Mouse (Mus musculus) forebrain, embryonic 13.5 days (tissue): ENCODE results near the gene Ccdc141. TPM values are rescaled to one million over a fixed set of nuclear protein-coding genes. Genes with fewer than 3 reads are reported as not detected.
A peak's percentile ranks its signal among the peaks of the same experiment; 100 is the strongest.

ENCODE experiments used
- ATAC-seq: fragments of 200-750 bp; cut with Nextera tagmentation; 2 replicates; pipeline ENCODE4 v1.8.0; 2017
- H3K27ac ChIP-seq: fragments of 300-500 bp; sonication (generic); 2 replicates; pipeline ENCODE4 v1.5.1; 2015; ENCODE audit warnings: inconsistent platforms, mild to moderate bottlenecking, moderate library complexity
- H3K27me3 ChIP-seq: fragments of 300-500 bp; sonication (generic); 2 replicates; pipeline ENCODE4 v1.6.1; 2015; ENCODE audit warnings: mild to moderate bottlenecking, inconsistent platforms
- H3K36me3 ChIP-seq: fragments of 300-500 bp; sonication (generic); 2 replicates; pipeline ENCODE4 v1.6.1; 2015; ENCODE audit warnings: mild to moderate bottlenecking, inconsistent platforms; ENCODE audit not compliant: poor library complexity, severe bottlenecking
- H3K4me1 ChIP-seq: fragments of 300-500 bp; sonication (generic); 2 replicates; pipeline ENCODE4 v1.6.1; 2015; ENCODE audit warnings: inconsistent platforms
- H3K4me2 ChIP-seq: fragments of 300-500 bp; sonication (generic); 2 replicates; pipeline ENCODE4 v1.6.1; 2015; ENCODE audit warnings: inconsistent platforms, mild to moderate bottlenecking, moderate library complexity
- H3K4me3 ChIP-seq: fragments of 300-500 bp; sonication (generic); 2 replicates; pipeline ENCODE4 v1.5.1; 2015; ENCODE audit warnings: mild to moderate bottlenecking, inconsistent platforms
- H3K9ac ChIP-seq: fragments of 300-500 bp; sonication (generic); 2 replicates; pipeline ENCODE4 v1.6.1; 2015; ENCODE audit warnings: mild to moderate bottlenecking, inconsistent platforms
- H3K9me3 ChIP-seq: fragments of 300-500 bp; sonication (generic); replicated peaks from 2 replicates; pipeline ENCODE4 v1.6.1; 2016; ENCODE audit warnings: inconsistent platforms
- WGBS: fragments of 180-500 bp; shearing (Covaris S2); methylation state at CpG from one replicate; pipeline ENCODE4 v1.1.7; 2015; 5-methylcytosine and 5-hydroxymethylcytosine counted together
- polyA plus RNA-seq: library from polyadenylated mRNA; unstranded; fragments of >200 nt; fragmentation: Nextera tagmentation; extraction: Ambion mirVana; gene quantifications from 2 replicates; pipeline ENCODE4 v1.2.1, GENCODE M21; 2015

Gene Ccdc141
- 3.0 and 3.6 TPM in 2 replicates for polyA plus RNA-seq

DNA sequence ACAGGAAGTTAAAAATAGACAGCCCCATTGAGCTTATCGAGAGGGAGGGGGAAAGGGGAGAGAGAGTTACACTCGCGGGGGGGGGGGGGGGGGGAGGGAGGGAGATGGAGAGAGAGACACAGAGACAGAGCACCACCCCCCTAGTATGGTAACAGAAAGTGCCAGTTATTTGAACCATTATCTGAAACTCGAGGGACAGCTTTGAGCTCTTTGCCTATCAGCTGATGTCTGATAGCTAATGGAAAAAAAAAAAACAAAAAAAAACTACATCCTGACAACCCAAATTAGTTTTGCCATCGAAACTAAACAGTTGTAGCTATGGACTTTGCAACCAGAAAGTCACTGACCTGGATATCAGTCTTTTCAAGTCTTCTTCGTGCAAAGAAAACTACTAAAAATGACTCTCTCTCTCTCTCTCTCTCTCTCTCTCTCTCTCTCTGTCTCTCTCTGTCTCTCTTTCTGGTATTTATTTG is at the start of gene Ccdc141:
Gene Ccdc141, minus strand, starts transcription at position 4 of the 473 bp plus-strand sequence.
- WGBS: 12% methylated on average over 4 of the region's 6 CpGs
- H3K36me3 ChIP-seq: no peaks in the 10 kb centered on the region
- H3K27ac ChIP-seq: no peak within 1 kb of the TSS; the same call in 1 of the 2 replicates
- peak within 1 kb of the TSS; percentile 72 for H3K4me2 ChIP-seq
- no peaks in the 10 kb centered on the region for H3K9me3 ChIP-seq
- peak within 1 kb of the TSS; percentile 58 for H3K9ac ChIP-seq
- H3K4me1 ChIP-seq: peaks cover 41% of the 10 kb centered on the region
- no peak for ATAC-seq
- peak within 1 kb of the TSS; percentile 37 for H3K4me3 ChIP-seq
- H3K27me3 ChIP-seq: no peaks in the 10 kb centered on the region

GRCm38 (mm10) chr2:77212885-77213284 is 42.4 kb upstream of the Ccdc141 start:
- H3K4me1 ChIP-seq: no peaks in the 10 kb centered on the region
- ATAC-seq: no peak
- H3K27ac ChIP-seq: no peak overlapping the region
- no peak overlapping the region for H3K4me3 ChIP-seq
- no peaks in the 10 kb centered on the region for H3K9me3 ChIP-seq
- H3K27me3 ChIP-seq: no peaks in the 10 kb centered on the region
- WGBS: 72% methylated on average over 5 of the region's 5 CpGs
- H3K36me3 ChIP-seq: peaks cover 68% of the 10 kb centered on the region
- H3K9ac ChIP-seq: no peak overlapping the region
- no peak overlapping the region for H3K4me2 ChIP-seq

- Histone ChIP-seq H3K9ac (no peak overlapping the region), H3K27me3 (no peaks in the 10 kb centered on the region), H3K4me1 (no peaks in the 10 kb centered on the region), H3K4me3 (no peak overlapping the region), H3K36me3 (peaks cover 60% of the 10 kb centered on the region), H3K4me2 (no peak overlapping the region), H3K27ac (no peak overlapping the region), H3K9me3 (no peaks in the 10 kb centered on the region)
- ATAC-seq: no peak
- WGBS: 89% methylated on average over 3 of the region's 3 CpGs
Measured at GRCm38 (mm10) chr2:77206951-77207350, 36.5 kb upstream of the Ccdc141 start.

DNA sequence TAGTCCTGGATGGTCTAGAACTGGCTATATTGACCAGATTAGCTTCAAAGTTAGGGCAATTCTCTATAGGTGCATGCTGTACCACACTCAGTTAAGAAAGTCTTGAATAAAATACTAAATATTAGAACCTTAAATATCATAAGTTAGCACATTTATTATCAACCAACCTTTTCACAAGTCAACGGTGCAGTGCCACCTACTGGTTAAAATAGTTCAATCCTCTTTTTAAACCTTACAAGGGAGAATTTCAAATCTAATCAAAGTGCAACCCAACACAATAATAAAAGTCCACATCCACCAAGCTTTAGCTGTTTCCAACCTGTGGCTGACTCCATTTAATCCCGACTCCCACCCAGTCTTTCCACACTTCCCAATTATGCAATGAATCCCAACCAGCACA is 33.5 kb upstream of the Ccdc141 start:
- H3K4me2 ChIP-seq: no peak overlapping the region
- 60% methylated on average over 2 of the region's 2 CpGs for WGBS
- no peak overlapping the region for H3K4me3 ChIP-seq
- no peaks in the 10 kb centered on the region for H3K9me3 ChIP-seq
- no peak for ATAC-seq
- no peaks in the 10 kb centered on the region for H3K4me1 ChIP-seq
- no peak overlapping the region for H3K9ac ChIP-seq
- H3K36me3 ChIP-seq: peaks cover 37% of the 10 kb centered on the region
- no peaks in the 10 kb centered on the region for H3K27me3 ChIP-seq
- H3K27ac ChIP-seq: no peak overlapping the region

DNA sequence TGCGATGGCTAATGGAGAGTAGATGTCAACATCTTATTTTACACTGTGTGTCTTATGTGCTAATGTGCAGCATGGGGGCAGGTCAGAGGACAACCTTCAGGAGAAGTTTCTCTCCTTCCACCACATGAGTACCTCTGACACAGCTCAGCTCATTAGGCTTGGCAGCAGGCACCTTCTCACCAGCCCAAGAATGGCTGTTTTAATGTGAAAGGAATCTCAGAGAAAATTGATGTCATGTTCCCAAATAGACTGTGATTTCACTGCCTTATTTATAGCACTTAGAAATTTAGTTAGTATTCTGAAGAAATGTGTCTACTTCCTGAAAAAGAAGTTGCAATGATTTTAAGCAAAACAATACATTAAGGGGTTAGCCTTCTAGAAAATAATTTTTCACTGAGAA is 31.5 kb upstream of the Ccdc141 start:
- WGBS: 98% methylated on average over 1 of the region's 1 CpGs
- no peak overlapping the region for H3K4me3 ChIP-seq

DNA sequence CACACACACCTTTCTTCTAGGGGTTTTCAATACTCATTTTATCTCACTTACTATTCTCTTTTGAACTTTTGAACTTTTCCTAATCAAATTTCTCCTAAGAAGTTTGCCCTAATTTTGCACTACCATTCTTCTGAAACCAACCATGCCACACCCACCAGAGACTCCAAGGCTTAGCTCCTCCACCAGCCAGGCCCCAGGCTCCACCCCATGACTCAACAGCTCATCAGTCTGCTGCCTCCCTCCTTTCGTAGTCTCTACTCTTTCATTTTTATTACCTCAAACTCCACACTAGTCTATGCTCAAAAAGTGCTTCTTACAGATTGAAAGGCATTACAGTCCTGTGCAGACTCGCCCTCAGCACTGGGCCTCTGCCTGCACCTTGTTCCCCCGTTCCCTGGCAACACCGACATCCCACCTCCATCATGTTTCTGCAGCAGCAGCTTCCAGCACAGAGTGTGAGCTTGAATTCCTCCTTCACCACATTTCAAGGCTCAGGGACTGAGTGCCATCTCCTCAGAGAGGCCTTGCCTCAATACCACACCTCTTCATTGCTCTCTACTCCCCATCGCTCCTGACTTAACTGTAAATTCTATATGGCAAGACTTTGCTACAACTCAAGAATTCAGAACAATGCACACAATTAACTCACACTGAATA is 30.6 kb upstream of the Ccdc141 start:
- H3K4me1 ChIP-seq: no peaks in the 10 kb centered on the region
- H3K9ac ChIP-seq: no peak overlapping the region
- no peaks in the 10 kb centered on the region for H3K27me3 ChIP-seq
- H3K4me3 ChIP-seq: no peak overlapping the region
- no peak for ATAC-seq
- WGBS: 92% methylated on average over 5 of the region's 5 CpGs
- H3K4me2 ChIP-seq: no peak overlapping the region
- H3K27ac ChIP-seq: no peak overlapping the region
- H3K36me3 ChIP-seq: peaks cover 36% of the 10 kb centered on the region
- no peaks in the 10 kb centered on the region for H3K9me3 ChIP-seq

More for the DNA sequence above, 31.5 kb upstream of the Ccdc141 start:
- no peak for ATAC-seq
- no peaks in the 10 kb centered on the region for H3K4me1 ChIP-seq
- H3K9ac ChIP-seq: no peak overlapping the region
- H3K36me3 ChIP-seq: peaks cover 38% of the 10 kb centered on the region
- no peaks in the 10 kb centered on the region for H3K9me3 ChIP-seq
- H3K4me2 ChIP-seq: no peak overlapping the region
- H3K27me3 ChIP-seq: no peaks in the 10 kb centered on the region
- no peak overlapping the region for H3K27ac ChIP-seq

DNA sequence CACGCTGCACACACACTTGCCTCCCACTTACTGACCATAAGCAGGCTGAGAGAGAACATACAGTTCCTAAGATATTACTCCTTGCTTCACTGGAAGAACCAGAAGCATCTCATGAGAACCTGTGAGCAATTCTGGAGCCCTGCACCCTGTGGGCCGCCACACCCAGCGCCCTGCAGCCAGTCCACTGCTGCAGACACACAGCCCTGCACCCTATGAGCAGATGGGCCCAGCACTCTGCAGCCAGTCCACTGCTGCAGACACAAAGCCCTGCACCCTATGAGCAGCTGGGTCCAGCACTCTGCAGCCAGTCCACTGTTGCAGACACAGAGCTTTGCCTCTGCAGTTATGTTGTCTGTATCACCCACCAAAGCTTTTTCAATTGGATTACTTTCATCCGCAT is 29.9 kb upstream of the Ccdc141 start:
- WGBS: 94% methylated on average over 4 of the region's 4 CpGs

GRCm38 (mm10) chr2:77198246-77198645 is 27.8 kb upstream of the Ccdc141 start:
- H3K9ac ChIP-seq: no peak overlapping the region
- WGBS: 88% methylated on average over 5 of the region's 5 CpGs
- H3K9me3 ChIP-seq: no peaks in the 10 kb centered on the region
- no peak overlapping the region for H3K4me3 ChIP-seq
- no peak overlapping the region for H3K4me2 ChIP-seq
- H3K27ac ChIP-seq: no peak overlapping the region
- H3K4me1 ChIP-seq: no peaks in the 10 kb centered on the region
- no peak for ATAC-seq
- H3K27me3 ChIP-seq: no peaks in the 10 kb centered on the region
- H3K36me3 ChIP-seq: peaks cover 42% of the 10 kb centered on the region

More for the DNA sequence above, 29.9 kb upstream of the Ccdc141 start:
- no peak overlapping the region for H3K9ac ChIP-seq
- H3K36me3 ChIP-seq: peaks cover 32% of the 10 kb centered on the region
- no peaks in the 10 kb centered on the region for H3K9me3 ChIP-seq
- H3K4me1 ChIP-seq: no peaks in the 10 kb centered on the region
- no peak overlapping the region for H3K27ac ChIP-seq
- H3K27me3 ChIP-seq: no peaks in the 10 kb centered on the region
- no peak overlapping the region for H3K4me2 ChIP-seq
- no peak for ATAC-seq
- H3K4me3 ChIP-seq: no peak overlapping the region

GRCm38 (mm10) chr2:77196819-77197218 is 26.4 kb upstream of the Ccdc141 start:
- Histone ChIP-seq H3K9me3 (no peaks in the 10 kb centered on the region), H3K27ac (no peak overlapping the region), H3K4me1 (no peaks in the 10 kb centered on the region), H3K4me2 (no peak overlapping the region), H3K4me3 (no peak overlapping the region), H3K27me3 (no peaks in the 10 kb centered on the region), H3K36me3 (peaks cover 42% of the 10 kb centered on the region), H3K9ac (no peak overlapping the region)
- 92% methylated on average over 4 of the region's 4 CpGs for WGBS
- no peak for ATAC-seq

DNA sequence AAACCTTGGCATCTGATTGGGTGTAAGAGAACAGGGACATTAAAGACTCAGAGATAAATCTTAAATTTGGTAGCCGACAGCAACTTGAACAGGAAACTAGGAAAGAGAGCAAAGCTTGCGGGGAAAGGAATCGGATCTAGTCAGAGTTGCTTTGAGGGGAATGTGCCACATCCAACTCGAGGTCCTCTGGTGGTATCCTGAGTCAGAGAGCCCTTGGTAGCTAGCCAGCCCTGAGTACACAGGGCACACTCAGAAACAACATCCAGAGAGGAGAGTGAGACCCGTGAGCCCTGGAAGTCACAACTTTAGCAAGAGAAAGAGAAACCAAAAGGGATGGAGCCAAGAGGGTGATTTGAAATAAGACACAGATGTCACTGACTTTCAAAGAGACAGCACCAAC is 24.6 kb upstream of the Ccdc141 start:
- Histone ChIP-seq H3K4me1 (no peaks in the 10 kb centered on the region), H3K9me3 (no peaks in the 10 kb centered on the region), H3K4me3 (no peak overlapping the region), H3K9ac (no peak overlapping the region), H3K36me3 (peaks cover 57% of the 10 kb centered on the region), H3K27ac (no peak overlapping the region), H3K4me2 (no peak overlapping the region), H3K27me3 (no peaks in the 10 kb centered on the region)
- 95% methylated on average over 5 of the region's 5 CpGs for WGBS
- ATAC-seq: no peak

GRCm38 (mm10) chr2:77191811-77192210 is 21.4 kb upstream of the Ccdc141 start:
- no peaks in the 10 kb centered on the region for H3K27me3 ChIP-seq
- no peak overlapping the region for H3K27ac ChIP-seq
- no peak overlapping the region for H3K4me2 ChIP-seq
- WGBS: 97% methylated on average over 3 of the region's 3 CpGs
- no peak overlapping the region for H3K9ac ChIP-seq
- H3K9me3 ChIP-seq: no peaks in the 10 kb centered on the region
- peaks cover 68% of the 10 kb centered on the region for H3K36me3 ChIP-seq
- ATAC-seq: no peak
- H3K4me1 ChIP-seq: no peaks in the 10 kb centered on the region
- H3K4me3 ChIP-seq: no peak overlapping the region

DNA sequence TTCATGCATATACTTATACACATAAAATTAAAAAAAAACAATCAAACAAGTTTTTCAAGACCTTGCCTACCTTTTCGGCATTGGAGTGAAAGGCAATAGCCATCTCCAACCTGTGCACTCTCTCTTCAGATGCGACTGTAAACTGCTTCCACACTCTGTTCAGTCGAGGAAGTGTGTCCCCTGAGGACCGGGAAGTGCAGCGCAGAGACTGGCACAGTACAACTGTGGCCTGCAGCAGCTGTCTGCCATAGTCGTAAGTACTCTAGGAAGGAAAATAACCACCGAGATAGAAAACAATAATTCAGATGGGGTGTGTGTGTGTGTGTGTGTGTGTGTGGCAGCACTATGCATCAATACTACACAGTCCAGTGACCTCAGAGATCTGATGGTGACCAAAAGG is 20.5 kb upstream of the Ccdc141 start:
- ATAC-seq: no peak
- no peak overlapping the region for H3K4me2 ChIP-seq
- no peak overlapping the region for H3K27ac ChIP-seq
- H3K36me3 ChIP-seq: peaks cover 70% of the 10 kb centered on the region
- H3K9ac ChIP-seq: no peak overlapping the region
- no peaks in the 10 kb centered on the region for H3K27me3 ChIP-seq
- 92% methylated on average over 7 of the region's 7 CpGs for WGBS
- H3K4me3 ChIP-seq: no peak overlapping the region
- H3K4me1 ChIP-seq: no peaks in the 10 kb centered on the region
- H3K9me3 ChIP-seq: no peaks in the 10 kb centered on the region

DNA sequence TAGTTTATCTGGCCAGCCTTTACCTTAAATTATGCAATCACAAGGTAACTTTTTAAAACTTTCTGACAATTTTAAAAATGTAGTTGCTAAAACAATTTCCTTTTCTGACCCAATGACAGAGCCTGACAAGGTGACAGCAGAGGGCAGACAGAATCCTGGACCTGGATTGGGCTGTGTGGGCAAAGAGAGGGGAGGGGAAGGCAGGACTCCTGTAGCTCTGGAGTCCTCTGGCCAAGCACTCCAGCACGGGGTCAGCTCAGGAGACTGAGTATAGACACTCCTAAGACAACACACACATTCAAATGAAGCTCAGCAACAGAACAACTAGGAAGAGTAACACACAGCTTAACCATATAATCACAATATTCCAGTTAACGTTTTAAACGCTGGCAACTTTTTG is 19.9 kb upstream of the Ccdc141 start:
- H3K9me3 ChIP-seq: no peaks in the 10 kb centered on the region
- H3K9ac ChIP-seq: no peak overlapping the region
- ATAC-seq: no peak
- H3K36me3 ChIP-seq: peaks cover 71% of the 10 kb centered on the region
- H3K4me2 ChIP-seq: no peak overlapping the region
- no peak overlapping the region for H3K27ac ChIP-seq
- 86% methylated on average over 3 of the region's 3 CpGs for WGBS
- H3K4me3 ChIP-seq: no peak overlapping the region
- H3K4me1 ChIP-seq: no peaks in the 10 kb centered on the region
- H3K27me3 ChIP-seq: no peaks in the 10 kb centered on the region
